14 mouse cellular contexts compared by ENCODE assay signal in the genomic region with DNA sequence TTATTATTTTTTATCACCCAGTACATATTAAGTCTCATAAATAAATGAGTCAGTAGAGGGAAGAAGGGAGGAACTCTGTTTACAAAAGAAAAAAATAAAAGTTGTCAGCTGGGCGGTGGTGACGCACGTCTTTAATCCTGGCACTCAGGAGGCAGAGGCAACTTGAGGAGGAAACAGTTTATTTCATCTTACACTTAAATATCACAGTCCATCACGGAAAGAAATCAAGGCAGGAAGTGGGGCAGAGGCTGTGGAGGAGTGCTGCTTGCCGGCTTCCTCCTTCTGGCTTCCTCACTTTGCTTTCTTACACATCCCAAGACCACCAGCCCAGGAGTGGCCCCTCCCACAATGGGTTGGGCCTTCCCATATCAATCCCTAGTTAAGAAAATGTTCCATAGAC. TPM values are rescaled to one million over a fixed set of nuclear protein-coding genes. Genes with fewer than 3 reads are reported as not detected.
DNase-seq lines count a peak whose midpoint lies in the region; ATAC-seq and TF ChIP-seq lines count a peak whose summit lies in the region.
"Had no signal": no experiment of that assay in that cellular context is flagged by ENCODE, and none has a peak within 500 bp of the region (broad histone marks: within the 10 kb centered on the region; RNA-seq: fewer than 3 reads in every experiment).

No protein-coding gene starts in this region.

- H3K4me1 ChIP-seq in forebrain, embryonic 14.5 days (ENCODE audit: control insufficient read depth, insufficient read depth, low read length), result peaks cover 13% of the 10 kb centered on the region
- H3K4me1 ChIP-seq in forebrain, embryonic 12.5 days, result peaks cover 13% of the 10 kb centered on the region; the same call in 1 of the 2 replicates
- H3K4me1 ChIP-seq in kidney, postnatal 0 days (replicated peaks; ENCODE audit: insufficient read depth, low read length), result no peaks in the 10 kb centered on the region
- 0 out of 2 replicates have a peak, but pooled peaks cover 2% of the 10 kb centered on the region for H3K4me1 ChIP-seq in kidney, embryonic 16.5 days (ENCODE audit: insufficient read depth, low read length)
- peaks cover 9% of the 10 kb centered on the region for H3K4me1 ChIP-seq in heart, embryonic 16.5 days (ENCODE audit: control insufficient read depth, insufficient read depth, low read length)

- H3K4me2 ChIP-seq in forebrain, embryonic 14.5 days (ENCODE audit: low read length), result no peak overlapping the region
- H3K4me2 ChIP-seq in forebrain, embryonic 12.5 days, result no peak overlapping the region
- no peak overlapping the region for H3K4me2 ChIP-seq in kidney, postnatal 0 days (ENCODE audit: low read length)
- H3K4me2 ChIP-seq in kidney, embryonic 16.5 days (replicated peaks; ENCODE audit: low read depth, low read length), result no peak overlapping the region
- no peak overlapping the region for H3K4me2 ChIP-seq in heart, embryonic 16.5 days (ENCODE audit: low read depth, low read length)

- H3K27me3 ChIP-seq in forebrain, embryonic 14.5 days (replicated peaks; ENCODE audit: control insufficient read depth, insufficient read depth, low read length), result no peaks in the 10 kb centered on the region
- H3K27me3 ChIP-seq in forebrain, embryonic 12.5 days, result no peaks in the 10 kb centered on the region
- H3K27me3 ChIP-seq in kidney, postnatal 0 days (ENCODE audit: insufficient read depth, low read length), result no peaks in the 10 kb centered on the region
- H3K27me3 ChIP-seq in kidney, embryonic 16.5 days (ENCODE audit: insufficient read depth, low read length), result no peaks in the 10 kb centered on the region
- no peaks in the 10 kb centered on the region for H3K27me3 ChIP-seq in heart, embryonic 16.5 days (ENCODE audit: control insufficient read depth, insufficient read depth, low read length)

- intact Hi-C loops in gastrocnemius, postnatal 36 days (cut with DNase I), result no loop called here

- peak overlapping the region; percentile 70 for H3K27ac ChIP-seq in forebrain, embryonic 14.5 days (ENCODE audit: low read depth, low read length)
- no peak overlapping the region for H3K27ac ChIP-seq in forebrain, embryonic 12.5 days
- no peak overlapping the region for H3K27ac ChIP-seq in kidney, postnatal 0 days
- no peak overlapping the region for H3K27ac ChIP-seq in kidney, embryonic 16.5 days (ENCODE audit: low read length)
- H3K27ac ChIP-seq in heart, embryonic 16.5 days (ENCODE audit: low read length), result no peak overlapping the region

- no peak overlapping the region for H3K9ac ChIP-seq in forebrain, embryonic 14.5 days (ENCODE audit: low read length)
- H3K9ac ChIP-seq in forebrain, embryonic 12.5 days, result no peak overlapping the region
- H3K9ac ChIP-seq in kidney, postnatal 0 days (ENCODE audit: low read depth, low read length), result no peak overlapping the region
- no peak overlapping the region for H3K9ac ChIP-seq in kidney, embryonic 16.5 days (replicated peaks; ENCODE audit: low read length)
- no peak overlapping the region for H3K9ac ChIP-seq in heart, embryonic 16.5 days (ENCODE audit: low read length)

- H3K4me3 ChIP-seq in forebrain, embryonic 14.5 days (ENCODE audit: low read depth, low read length), result no peak overlapping the region
- H3K4me3 ChIP-seq in forebrain, embryonic 12.5 days (replicated peaks), result no peak overlapping the region
- H3K4me3 ChIP-seq in kidney, postnatal 0 days (replicated peaks; ENCODE audit: low read depth, low read length), result no peak overlapping the region
- H3K4me3 ChIP-seq in kidney, embryonic 16.5 days (ENCODE audit: low read length), result no peak overlapping the region
- H3K4me3 ChIP-seq in heart, embryonic 16.5 days (ENCODE audit: low read length), result no peak overlapping the region

- no peak for DNase-seq in forebrain, embryonic 14.5 days (ENCODE audit: low spot score)
- DNase-seq in kidney, postnatal 0 days (ENCODE audit: low spot score), result peak; percentile 28
- DNase-seq in naive thymus-derived CD4-positive, alpha-beta T cell, adult 2 months (ENCODE audit: low read depth), result peak; percentile 56
- DNase-seq in gastrocnemius, postnatal 36 days, result no peak
- no peak for DNase-seq in right cerebral cortex, adult 2 months (ENCODE audit: low spot score in 2 of 2)
- DNase-seq: B cell, adult 2 months; cerebellum, adult 9-10 months; gastrocnemius, postnatal 14 days; left cerebral cortex, postnatal 4 days; spleen, adult 18-20 months had no signal

- H3K36me3 ChIP-seq in forebrain, embryonic 14.5 days (ENCODE audit: control insufficient read depth, insufficient read depth, low read length), result no peaks in the 10 kb centered on the region
- H3K36me3 ChIP-seq in forebrain, embryonic 12.5 days (replicated peaks), result no peaks in the 10 kb centered on the region
- no peaks in the 10 kb centered on the region for H3K36me3 ChIP-seq in kidney, postnatal 0 days (ENCODE audit: insufficient read depth, low read length)
- H3K36me3 ChIP-seq in kidney, embryonic 16.5 days (ENCODE audit: insufficient read depth, low read length), result no peaks in the 10 kb centered on the region
- no peaks in the 10 kb centered on the region for H3K36me3 ChIP-seq in heart, embryonic 16.5 days (ENCODE audit: control insufficient read depth, insufficient read depth)

- no peak for ATAC-seq in forebrain, embryonic 14.5 days
- no peak for ATAC-seq in forebrain, embryonic 12.5 days (ENCODE audit: low FRiP score)
- no peak for ATAC-seq in kidney, postnatal 0 days (replicated peaks; ENCODE audit: low FRiP score, low read depth)
- no peak for ATAC-seq in kidney, embryonic 16.5 days (ENCODE audit: low FRiP score, low TSS enrichment)
- peak; percentile 46; the same call in 1 of the 2 replicates for ATAC-seq in heart, embryonic 16.5 days (replicated peaks; ENCODE audit: extremely low read depth, insufficient read depth, low FRiP score)

- 63% methylated on average over 5 of the region's 5 CpGs for WGBS in forebrain, embryonic 14.5 days
- WGBS in forebrain, embryonic 12.5 days, result 75% methylated on average over 5 of the region's 5 CpGs
- 21% methylated on average over 5 of the region's 5 CpGs for WGBS in kidney, postnatal 0 days
- WGBS in kidney, embryonic 16.5 days, result 20% methylated on average over 5 of the region's 5 CpGs
- WGBS in heart, embryonic 16.5 days, result 46% methylated on average over 5 of the region's 5 CpGs

- TF ChIP-seq CTCF in kidney, postnatal 0 days (IDR thresholded peaks at IDR 0.05; ENCODE audit: low read depth), result no peak

- H3K9me3 ChIP-seq in forebrain, embryonic 14.5 days (replicated peaks; ENCODE audit: control insufficient read depth, low read length), result no peaks in the 10 kb centered on the region
- no peaks in the 10 kb centered on the region for H3K9me3 ChIP-seq in forebrain, embryonic 12.5 days
- H3K9me3 ChIP-seq in kidney, postnatal 0 days (replicated peaks; ENCODE audit: low read length), result no peaks in the 10 kb centered on the region
- no peaks in the 10 kb centered on the region for H3K9me3 ChIP-seq in kidney, embryonic 16.5 days (ENCODE audit: low read length)
- no peaks in the 10 kb centered on the region for H3K9me3 ChIP-seq in heart, embryonic 16.5 days (replicated peaks; ENCODE audit: control insufficient read depth, low read length)

RNA-seq across cellular contexts. Expression of gene Calr4, which starts 8.2 kb away (rescaled TPM):
- 0.59 and 0.66 TPM in 2 replicates for polyA plus RNA-seq in forebrain, embryonic 14.5 days (2014; fragmentation: Nextera tagmentation; extraction: Ambion mirVana)
- 0.21 TPM in 1 of 2 replicates, not detected in the other for polyA plus RNA-seq in forebrain, embryonic 12.5 days (2016; fragmentation: Nextera tagmentation; extraction: Ambion mirVana)
- 0.12 and 0.36 TPM in 2 replicates for polyA plus RNA-seq in kidney, postnatal 0 days (2015; fragmentation: Nextera tagmentation; extraction: Ambion mirVana)
- polyA plus RNA-seq in kidney, embryonic 16.5 days (2015; fragmentation: Nextera tagmentation; extraction: Ambion mirVana), result 0.18 and 0.54 TPM in 2 replicates
- polyA plus RNA-seq in heart, embryonic 16.5 days (2015; fragmentation: Nextera tagmentation; extraction: Ambion mirVana), result 0.09 TPM in 1 of 2 replicates, not detected in the other
- not detected for total RNA-seq in gastrocnemius, postnatal 36 days (2021)
- polyA plus RNA-seq: large intestine, adult 2 months had no signal

RNA-seq across cellular contexts. Expression of gene Osbpl9, which starts 24.0 kb away (rescaled TPM):
- polyA plus RNA-seq in forebrain, embryonic 14.5 days (2014; fragmentation: Nextera tagmentation; extraction: Ambion mirVana), result 75.3 and 88.2 TPM in 2 replicates
- polyA plus RNA-seq in forebrain, embryonic 12.5 days (2016; fragmentation: Nextera tagmentation; extraction: Ambion mirVana), result 74.6 and 74.8 TPM in 2 replicates
- polyA plus RNA-seq in kidney, postnatal 0 days (2015; fragmentation: Nextera tagmentation; extraction: Ambion mirVana), result 78.6 and 81.0 TPM in 2 replicates
- polyA plus RNA-seq in kidney, embryonic 16.5 days (2015; fragmentation: Nextera tagmentation; extraction: Ambion mirVana), result 75.7 and 77.6 TPM in 2 replicates
- 52.8 and 57.2 TPM in 2 replicates for polyA plus RNA-seq in heart, embryonic 16.5 days (2015; fragmentation: Nextera tagmentation; extraction: Ambion mirVana)
- total RNA-seq in gastrocnemius, postnatal 36 days (2021), result 100 to 1,000 TPM in 1 of 2 experiments, 10 to 100 TPM in 1; 82.9 to 101 TPM

RNA-seq across cellular contexts. Expression of gene Eps15, which starts 54.0 kb away (rescaled TPM):
- polyA plus RNA-seq in forebrain, embryonic 14.5 days (2014; fragmentation: Nextera tagmentation; extraction: Ambion mirVana), result 45.2 and 46.7 TPM in 2 replicates
- polyA plus RNA-seq in forebrain, embryonic 12.5 days (2016; fragmentation: Nextera tagmentation; extraction: Ambion mirVana), result 47.4 and 48.3 TPM in 2 replicates
- 26.6 and 30.5 TPM in 2 replicates for polyA plus RNA-seq in kidney, postnatal 0 days (2015; fragmentation: Nextera tagmentation; extraction: Ambion mirVana)
- polyA plus RNA-seq in kidney, embryonic 16.5 days (2015; fragmentation: Nextera tagmentation; extraction: Ambion mirVana), result 36.3 and 39.1 TPM in 2 replicates
- 30.3 and 31.1 TPM in 2 replicates for polyA plus RNA-seq in heart, embryonic 16.5 days (2015; fragmentation: Nextera tagmentation; extraction: Ambion mirVana)
- 10 to 100 TPM; 64.4 to 65.1 TPM for total RNA-seq in gastrocnemius, postnatal 36 days (2021)

Comparison
In these comparisons a context has a peak if more than half of its experiments do, and no peak if none do; other contexts are left out.
1. DNase-seq: peak in kidney, postnatal 0 days (single experiment) and naive thymus-derived CD4-positive, alpha-beta T cell, adult 2 months (single experiment); none in forebrain, embryonic 14.5 days (single experiment), gastrocnemius, postnatal 36 days (0 of 2) and right cerebral cortex, adult 2 months (0 of 2).